Mouse (Mus musculus) cerebellum, adult 2 months (tissue): Measurements from ENCODE around the gene Timm50.

Source experiments
- CTCF ChIP-seq: fragments of 200-500 bp; IDR thresholded peaks from 2 replicates; pipeline ENCODE4 v1.5.1; 2011; ENCODE audit warnings: low read depth, mild to moderate bottlenecking, control low read depth, low read length, moderate library complexity, borderline replicate concordance; ENCODE audit not compliant: insufficient read depth
- POLR2A ChIP-seq: fragments of 200-500 bp; IDR thresholded peaks from 2 replicates; pipeline ENCODE4 v1.6.1; 2011; ENCODE audit warnings: low read length, control low read depth, borderline replicate concordance; ENCODE audit not compliant: insufficient read depth

DNA sequence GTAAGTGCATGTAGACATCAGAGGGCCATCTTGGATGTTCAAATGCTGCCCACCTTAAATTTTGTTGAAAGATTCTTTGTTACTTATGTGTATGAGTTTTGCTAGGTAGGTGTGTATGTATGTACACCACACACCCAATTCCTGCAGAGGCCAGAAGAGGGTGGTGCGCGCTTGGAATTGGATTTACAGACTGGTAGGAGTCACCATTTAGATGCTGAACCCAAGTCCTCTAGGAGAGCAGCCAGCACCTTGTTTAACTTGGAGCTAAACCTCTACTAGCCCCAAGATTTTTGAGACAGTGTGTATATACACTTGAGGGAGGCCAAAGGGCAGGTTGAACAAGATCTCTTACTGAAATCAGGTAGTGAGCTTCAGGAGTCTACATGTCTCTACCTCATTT is 41.4 kb upstream of the Timm50 start:
- TF ChIP-seq POLR2A (no peak), CTCF (no peak)
